ENCODE assay signal across 10 mouse cellular contexts in the genomic region with DNA sequence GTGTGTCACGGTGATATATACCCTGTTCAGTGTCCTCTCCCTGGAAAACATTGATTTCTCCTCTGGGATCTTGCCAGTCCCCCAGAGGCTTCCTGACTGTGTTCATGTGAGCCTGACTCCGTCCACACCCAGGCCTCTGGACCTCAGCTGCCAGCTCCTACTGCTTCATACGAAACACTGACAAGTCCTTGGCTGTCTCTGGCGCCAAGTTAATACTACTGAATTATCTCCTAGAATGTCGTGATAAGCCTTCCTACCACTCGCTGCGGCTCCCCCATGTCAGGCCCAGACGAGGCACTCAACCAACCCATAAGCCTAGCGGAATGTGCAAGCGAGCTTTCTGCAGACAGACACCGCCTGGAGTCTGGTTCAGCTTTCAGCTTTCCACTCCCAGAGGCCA.
DNase-seq lines count a peak whose midpoint lies in the region; ATAC-seq lines count a peak whose summit lies in the region.
"Had no signal": no experiment of that assay in that cellular context is flagged by ENCODE, and none has a peak within 500 bp of the region (broad histone marks: within the 10 kb centered on the region; RNA-seq: fewer than 3 reads in every experiment).

No protein-coding gene starts in this region.

- H3K4me3 ChIP-seq in neural tube, embryonic 13.5 days: no peak overlapping the region

- peak; percentile 14 for DNase-seq in adrenal gland, postnatal 14 days
- DNase-seq in adrenal gland, postnatal 36 days: no peak
- DNase-seq in kidney, adult 11 months: peak; percentile 25
- no peak for DNase-seq in kidney, adult 8-10 months
- DNase-seq in neural tube, embryonic 10.5 days (ENCODE audit: extremely low spot score, low spot score): no peak
- peak; percentile 19 for DNase-seq in yolk sac, embryonic 10.5 days (ENCODE audit: low spot score)
- DNase-seq in spleen, adult 18-20 months: no peak
- DNase-seq: cerebellum, adult 11 months; thymus, postnatal 4 days had no signal

- no peaks in the 10 kb centered on the region for H3K9me3 ChIP-seq in neural tube, embryonic 13.5 days

- 58% methylated on average over 11 of the region's 11 CpGs for WGBS in neural tube, embryonic 13.5 days

- H3K27ac ChIP-seq in neural tube, embryonic 13.5 days (replicated peaks): no peak overlapping the region

- H3K36me3 ChIP-seq in neural tube, embryonic 13.5 days: no peaks in the 10 kb centered on the region

- H3K27me3 ChIP-seq in neural tube, embryonic 13.5 days: no peaks in the 10 kb centered on the region

- no peak overlapping the region for H3K4me2 ChIP-seq in neural tube, embryonic 13.5 days

- ATAC-seq in neural tube, embryonic 13.5 days (ENCODE audit: low read depth): peak; percentile 59

- H3K4me1 ChIP-seq in neural tube, embryonic 13.5 days (replicated peaks): peaks cover 16% of the 10 kb centered on the region

- H3K9ac ChIP-seq in neural tube, embryonic 13.5 days: no peak overlapping the region

Comparison
In these comparisons a context has a peak if more than half of its experiments do, and no peak if none do; other contexts are left out.
1. DNase-seq: peak in adrenal gland, postnatal 14 days (single experiment), kidney, adult 11 months (single experiment) and yolk sac, embryonic 10.5 days (single experiment); none in adrenal gland, postnatal 36 days (0 of 2), kidney, adult 8-10 months (0 of 2), neural tube, embryonic 10.5 days (single experiment) and spleen, adult 18-20 months (0 of 2).